Mouse (Mus musculus) layer of hippocampus, adult 6 months (tissue): Measurements from ENCODE around the gene Grik3. TPM values are rescaled to one million over a fixed set of nuclear protein-coding genes. Genes with fewer than 3 reads are reported as not detected.

ENCODE experiments used
- long read RNA-seq, 2 experiments: library from polyadenylated mRNA; unstranded; transcript quantifications; one replicate each; pipeline ENCODE4 v2.0.0; 2019 to 2020
- microRNA-seq: library from miRNA; unstranded; fragments of <30 nt; microRNA quantifications from one replicate; pipeline ENCODE4 v1.2.0, GENCODE M21; 2020
- polyA plus RNA-seq: library from polyadenylated mRNA; unstranded; fragments of <200 nt; fragmentation: Nextera tagmentation; gene quantifications from 2 replicates; pipeline ENCODE4 v1.2.3, GENCODE M21; 2021

Gene Grik3
- polyA plus RNA-seq = 1.7 and 2.5 TPM in 2 replicates
- long read RNA-seq, experiment 1, partial matches to known transcripts = 1 of 4 reads
- long read RNA-seq, experiment 1, other reads (novel, unspliced or antisense) = 3 of 4 reads
- long read RNA-seq, experiment 2, partial matches to known transcripts = 0 of 20 reads
- long read RNA-seq, experiment 2, other reads (novel, unspliced or antisense) = 20 of 20 reads

GRCm38 (mm10) chr4:125490661-125491504, at the start of gene Grik3:
Gene Grik3, plus strand, starts transcription at chr4:125490700.

Small RNAs within 50 kb of the gene (microRNA-seq; reads per million reads assigned to microRNA genes)
- gene Mir692-2 = not detected
